Mouse (Mus musculus): ENCODE data around the gene Akap9. TPM values are rescaled to one million over a fixed set of nuclear protein-coding genes. Genes with fewer than 3 reads are reported as not detected.
"Not testable (repeated sequence)": the region's sequence is repeated elsewhere in the genome, so short reads cannot be mapped to it uniquely, and the experiment has no call there.

Akap9 gene
- total RNA-seq, 4 experiments from 2014 or later: 47.7 to 55.0 (median 49.3) TPM

GRCm38 (mm10) chr5:3969114-3969513 lies 41.3 kb downstream of the Akap9 start:
- DNase-seq (ENCODE audit: low spot score in 2 of 2): no peak

GRCm38 (mm10) chr5:3970936-3971335 lies 43.1 kb downstream of the Akap9 start:
- DNase-seq (ENCODE audit: low spot score in 2 of 2): no peak

DNA sequence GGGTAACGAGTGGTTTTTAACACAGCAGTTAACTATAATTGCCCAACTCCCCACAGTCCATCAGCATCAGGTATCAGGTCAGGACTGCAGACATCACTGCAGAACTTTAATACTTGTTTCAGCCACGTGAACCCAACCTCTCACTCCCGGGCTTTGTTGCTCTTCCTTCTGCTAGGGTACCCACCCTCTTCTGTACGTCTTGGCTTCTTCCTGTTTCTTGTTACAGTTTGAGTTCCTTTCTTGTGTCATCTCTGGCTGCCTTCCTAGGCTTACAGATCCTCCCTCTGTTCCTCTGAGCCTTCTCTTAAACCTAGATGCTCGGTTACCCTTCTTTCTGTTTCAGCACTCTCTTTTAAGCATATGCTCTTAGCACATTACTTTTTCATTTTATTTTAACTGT lies 45.9 kb downstream of the Akap9 start:
- no peak for DNase-seq (ENCODE audit: low spot score in 2 of 2)

DNA sequence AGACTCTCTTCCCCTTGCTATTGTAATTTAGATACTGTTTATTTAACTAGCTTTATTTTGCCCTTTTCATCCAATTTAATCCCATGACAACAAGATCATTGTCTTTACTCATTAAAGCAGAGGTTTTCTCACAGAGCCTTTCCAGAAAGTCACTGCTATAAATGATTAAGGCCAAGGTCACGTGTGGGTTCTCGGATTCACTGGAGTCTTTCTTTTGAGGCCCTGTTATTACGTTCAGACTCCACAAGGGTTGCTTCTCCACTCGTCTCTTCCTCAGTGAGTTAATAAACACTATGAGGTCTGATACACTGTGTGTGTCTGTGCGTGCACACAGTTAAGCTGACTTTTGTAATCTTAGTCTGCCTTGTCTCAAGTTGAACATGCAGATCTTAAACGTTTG lies 47.0 kb downstream of the Akap9 start:
- DNase-seq (ENCODE audit: low spot score in 2 of 2): no peak

DNA sequence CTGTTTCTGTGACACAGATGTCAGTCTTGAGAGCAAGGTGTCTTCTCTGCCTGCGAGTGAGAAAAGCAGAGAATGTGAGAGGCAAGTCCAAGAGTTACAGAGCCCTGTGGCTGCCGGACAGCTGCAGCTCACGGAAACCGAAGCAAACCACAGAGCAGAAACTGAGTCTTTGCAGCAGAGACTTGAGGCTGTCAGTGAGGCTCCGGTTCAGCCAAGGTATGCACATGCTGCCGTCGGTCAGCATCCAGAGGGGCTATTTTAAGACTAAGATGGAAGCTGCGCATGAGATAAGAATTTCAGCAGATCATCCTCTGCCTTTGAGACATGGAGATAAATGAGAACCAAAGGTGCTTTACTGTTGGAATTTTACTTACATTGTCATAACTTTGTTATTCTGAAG lies 48.3 kb downstream of the Akap9 start:
- DNase-seq (ENCODE audit: low spot score in 2 of 2): peak in 1 of 2 experiments; percentile 27

GRCm38 (mm10) chr5:3977904-3978303 lies 50.0 kb downstream of the Akap9 start:
- no peak for DNase-seq (ENCODE audit: low spot score in 2 of 2)

GRCm38 (mm10) chr5:3989608-3990007 lies 61.8 kb downstream of the Akap9 start:
- no peak for DNase-seq (ENCODE audit: low spot score in 2 of 2)

DNA sequence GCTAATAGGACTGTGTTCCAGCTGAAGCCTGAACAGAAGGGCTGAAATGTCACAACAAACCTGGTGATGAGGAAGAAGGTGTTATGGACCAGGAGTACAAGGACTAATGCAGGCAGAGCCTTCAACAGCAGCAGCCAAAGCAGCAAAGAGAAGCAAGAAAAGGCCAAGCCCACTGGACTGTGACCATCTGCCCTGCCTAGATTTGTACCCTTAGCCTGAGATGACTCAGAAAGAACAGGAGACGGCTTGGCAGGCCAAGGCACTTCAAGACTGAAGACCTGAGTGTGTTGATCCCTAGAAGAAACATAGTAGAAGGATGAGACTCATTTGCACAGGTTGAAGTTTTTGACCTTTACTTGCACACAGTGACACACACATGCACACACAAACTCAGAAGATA lies 62.6 kb downstream of the Akap9 start:
- DNase-seq (ENCODE audit: low spot score in 2 of 2): no peak

DNA sequence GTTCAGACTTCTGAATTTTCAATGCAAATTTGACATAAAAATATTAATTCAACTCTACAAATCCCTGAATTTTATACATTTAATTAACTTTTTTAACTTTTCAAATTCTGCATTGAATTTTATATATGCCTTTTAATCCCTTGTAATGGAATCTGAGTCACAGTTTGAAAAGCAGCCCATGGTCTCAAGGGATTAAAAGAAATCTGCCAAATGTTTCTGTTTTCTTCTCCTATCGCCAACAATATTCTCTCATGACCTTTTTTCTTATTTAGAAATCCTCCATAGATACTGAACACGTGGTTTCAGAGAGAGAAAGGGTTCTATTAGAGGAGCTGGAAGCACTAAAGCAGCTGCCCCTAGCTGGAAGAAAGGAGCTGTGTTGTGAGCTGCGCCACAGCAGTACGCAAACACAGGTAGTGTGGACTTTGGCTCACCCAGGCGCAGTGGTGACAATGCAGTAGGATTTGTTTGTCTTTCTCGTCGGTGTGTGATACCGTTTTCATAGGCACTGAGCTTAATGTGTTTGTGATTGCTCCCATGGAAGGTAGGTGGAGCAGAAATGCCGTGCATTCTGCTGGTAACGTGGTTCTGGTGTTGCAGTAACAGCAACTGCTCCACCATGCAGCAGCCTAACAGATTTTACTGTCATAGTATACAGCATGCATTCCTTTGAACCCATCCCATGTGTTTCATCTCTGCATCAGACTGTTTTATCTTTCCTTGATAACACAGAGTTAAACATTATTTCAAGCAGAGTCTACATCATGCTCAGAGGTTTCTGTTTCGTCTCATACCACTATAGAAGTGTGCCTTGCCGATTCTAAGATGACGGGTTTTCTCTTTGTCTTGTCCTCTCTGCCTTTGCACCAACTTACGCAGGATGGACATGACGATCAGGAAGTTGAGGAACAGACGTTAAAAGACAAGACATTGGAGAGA lies 76.9 kb downstream of the Akap9 start:
- no peak for DNase-seq (ENCODE audit: low spot score in 2 of 2)

- DNase-seq (ENCODE audit: low spot score in 2 of 2): no peak
Observed at GRCm38 (mm10) chr5:4006606-4007005, 78.8 kb downstream of the Akap9 start.

DNA sequence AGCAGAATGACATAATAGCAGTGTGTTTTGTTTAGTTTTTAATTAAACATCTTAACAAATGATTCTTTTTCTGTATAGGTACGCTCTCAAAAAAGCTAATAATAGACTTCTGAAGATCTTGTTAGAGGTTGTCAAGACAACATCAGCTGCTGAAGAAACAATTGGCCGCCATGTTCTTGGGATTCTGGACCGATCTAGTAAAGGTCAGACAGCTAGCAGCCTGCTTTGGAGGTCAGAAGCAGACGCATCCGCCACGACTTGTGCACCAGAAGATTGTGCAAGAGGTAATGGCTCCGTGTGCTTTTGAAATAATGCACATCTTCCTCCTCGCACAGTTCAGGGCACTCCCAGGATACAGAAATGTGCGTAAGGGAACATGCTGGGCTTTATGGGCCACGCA lies 80.4 kb downstream of the Akap9 start:
- DNase-seq (ENCODE audit: low spot score in 2 of 2): no peak

GRCm38 (mm10) chr5:4009540-4009939 lies 81.7 kb downstream of the Akap9 start:
- DNase-seq (ENCODE audit: low spot score in 2 of 2): no peak

DNA sequence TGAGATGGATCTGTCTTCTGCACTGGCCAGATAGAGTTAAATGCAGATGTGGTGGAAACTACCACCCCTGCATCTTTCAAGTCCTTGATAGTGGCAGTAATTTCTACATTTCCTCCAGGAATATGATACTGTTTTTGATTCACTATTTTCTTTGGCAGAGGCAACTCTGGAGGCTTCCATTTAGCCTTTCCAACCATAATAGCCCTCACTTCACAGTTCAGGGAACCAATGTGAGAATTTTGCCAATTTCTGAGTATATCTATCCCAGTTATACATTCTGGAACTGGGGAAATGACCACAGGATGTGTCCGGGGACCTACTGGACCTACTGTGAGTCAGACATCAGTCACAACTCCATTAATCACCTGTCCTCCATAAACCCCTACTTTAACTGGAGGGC lies 89.8 kb downstream of the Akap9 start:
- DNase-seq (ENCODE audit: low spot score in 2 of 2): not testable (repeated sequence)

DNA sequence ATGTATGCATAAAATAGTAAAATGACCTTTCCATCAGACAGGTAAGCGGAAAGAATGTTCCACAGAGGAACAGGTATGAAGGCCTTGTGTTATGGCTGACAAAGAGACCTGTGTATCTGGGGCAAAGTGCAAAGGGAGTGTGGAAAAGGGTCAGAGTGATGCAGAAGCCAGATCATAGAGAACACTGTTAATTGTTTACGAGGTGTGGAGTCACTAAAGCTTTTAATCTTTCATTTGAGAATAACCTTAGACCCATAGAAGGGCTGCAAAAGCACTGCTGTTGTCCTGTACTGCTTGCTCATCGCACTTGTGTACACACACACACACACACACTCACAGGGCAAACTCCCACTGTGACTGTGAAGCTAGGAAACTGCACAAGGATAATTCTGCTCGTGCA lies 91.5 kb downstream of the Akap9 start:
- DNase-seq (ENCODE audit: low spot score in 2 of 2): no peak

DNA sequence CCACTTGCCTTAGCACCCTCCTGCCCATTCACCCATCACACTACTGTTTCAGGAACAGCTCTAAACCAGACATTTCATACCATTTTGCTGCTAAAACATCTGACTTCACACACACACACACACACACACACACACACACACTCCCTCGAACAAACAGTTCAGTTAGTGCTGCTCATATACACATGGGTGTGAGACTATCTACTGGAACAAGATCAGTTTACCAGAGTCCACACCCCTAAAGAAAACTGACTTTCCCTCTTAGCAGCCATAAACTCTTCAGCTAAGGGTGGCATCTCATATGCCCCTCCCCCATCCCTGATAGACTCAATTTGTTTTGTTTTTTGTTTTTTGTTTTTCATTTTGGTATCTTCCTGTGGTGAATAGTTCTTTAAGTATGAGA lies 92.2 kb downstream of the Akap9 start:
- no peak for DNase-seq (ENCODE audit: low spot score in 2 of 2)

GRCm38 (mm10) chr5:4023186-4023585 lies 95.3 kb downstream of the Akap9 start:
- DNase-seq (ENCODE audit: low spot score in 2 of 2): no peak

DNA sequence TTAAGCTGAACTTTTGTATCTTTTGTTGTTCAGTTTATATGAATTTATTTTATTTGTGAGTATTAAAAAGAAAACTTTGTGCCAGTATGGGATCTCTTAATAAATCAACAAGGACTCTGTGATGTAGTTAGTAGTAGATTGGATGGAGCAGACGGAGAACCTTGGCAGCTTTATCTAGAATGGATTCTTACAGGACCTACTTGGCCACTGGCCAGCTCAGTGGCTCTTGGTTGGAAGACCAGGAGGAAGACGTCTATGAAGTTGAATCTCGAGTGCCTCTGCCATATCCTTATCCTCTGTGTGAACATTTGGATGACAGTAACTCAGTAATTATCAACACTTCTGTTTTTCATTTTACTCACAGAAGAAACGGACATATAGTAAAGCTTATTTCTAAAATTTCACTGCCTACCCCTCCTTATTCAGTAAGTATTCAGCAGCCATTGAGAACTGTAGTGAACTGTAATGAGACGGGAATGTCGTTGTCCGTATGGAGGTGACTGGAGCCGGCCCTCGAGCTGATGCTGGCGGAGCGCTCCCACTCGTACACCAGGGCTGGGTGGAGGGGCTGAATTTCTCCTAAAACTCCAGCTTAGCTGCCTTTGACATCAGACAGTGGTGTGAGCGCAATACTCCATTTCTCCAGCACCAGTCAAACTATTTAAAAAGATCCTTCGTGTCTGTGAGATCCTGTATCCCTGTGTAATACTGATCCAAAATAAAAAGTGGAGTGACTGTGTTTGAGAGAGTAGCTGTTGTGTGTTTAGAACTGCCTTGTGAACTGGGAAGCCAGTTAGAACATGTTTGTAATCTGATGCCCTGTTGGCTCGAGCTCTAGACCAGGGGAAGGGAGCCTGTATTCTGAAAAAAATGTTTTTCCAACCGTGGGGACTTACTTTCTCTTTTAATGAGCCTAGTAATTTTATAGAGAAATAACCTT lies 96.2 kb downstream of the Akap9 start:
- DNase-seq (ENCODE audit: low spot score in 2 of 2): peak; percentile 24 to 59

DNA sequence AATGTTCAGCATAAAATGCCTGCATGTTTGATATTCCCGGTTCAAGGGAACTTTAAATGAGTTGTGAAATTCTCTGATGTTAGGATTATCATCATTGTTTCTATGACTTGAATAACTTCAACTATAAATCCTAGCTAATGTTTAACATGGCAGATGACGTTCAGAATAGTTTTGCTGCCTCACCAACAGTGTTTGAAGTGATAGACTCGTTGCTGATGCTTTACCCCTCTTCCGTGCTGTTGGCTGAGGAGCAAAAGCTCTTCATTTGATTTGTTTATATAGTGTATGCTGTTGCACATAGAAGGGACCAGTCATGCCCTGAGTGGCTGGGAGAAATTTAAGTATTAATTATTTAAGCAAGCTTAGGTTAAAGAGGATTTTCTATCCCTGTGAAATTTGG lies 96.9 kb downstream of the Akap9 start:
- no peak for DNase-seq (ENCODE audit: low spot score in 2 of 2)

GRCm38 (mm10) chr5:4026336-4026735 lies 98.5 kb downstream of the Akap9 start:
- peak in 1 of 2 experiments; percentile 23 for DNase-seq (ENCODE audit: low spot score in 2 of 2)

- DNase-seq (ENCODE audit: low spot score in 2 of 2): no peak
Observed at GRCm38 (mm10) chr5:4028486-4029173, 100.8 kb downstream of the Akap9 start.

GRCm38 (mm10) chr5:4031846-4032245 lies 104.0 kb downstream of the Akap9 start:
- no peak for DNase-seq (ENCODE audit: low spot score in 2 of 2)

DNA sequence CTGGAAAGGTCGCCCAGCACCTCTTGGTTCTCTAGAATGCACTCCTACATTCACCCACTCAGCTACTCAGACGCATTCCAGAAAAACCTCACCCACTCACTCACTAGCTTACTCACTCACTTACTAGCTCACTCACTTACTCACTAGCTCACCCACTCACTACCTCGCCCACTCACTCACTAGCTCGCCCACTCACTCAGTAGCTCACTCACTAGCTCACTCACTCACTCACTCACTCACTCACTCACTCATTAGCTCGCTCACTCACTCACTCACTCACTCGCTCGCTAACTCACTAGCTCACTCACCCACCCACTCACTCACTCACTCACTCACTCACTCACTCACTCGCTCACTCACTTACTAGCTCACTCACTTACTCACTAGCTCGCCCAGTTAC lies 108.8 kb downstream of the Akap9 start:
- DNase-seq (ENCODE audit: low spot score in 2 of 2): no peak

All from gastrocnemius, adult 8-10 months (tissue).